Mouse (Mus musculus) intestine, postnatal 0 days (tissue): ENCODE data around the gene Dnpep. TPM values are rescaled to one million over a fixed set of nuclear protein-coding genes. Genes with fewer than 3 reads are reported as not detected.

Experiments
- ATAC-seq: fragments of 200-750 bp; cut with Nextera tagmentation; 2 replicates; pipeline ENCODE4 v1.8.0; 2017; ENCODE audit warnings: mild to moderate bottlenecking, moderate TSS enrichment, moderate library complexity
- H3K27ac ChIP-seq: fragments of 300-500 bp; sonication (generic); 2 replicates; pipeline ENCODE4 v1.5.1; 2014; ENCODE audit warnings: mild to moderate bottlenecking, low read depth, low read length, moderate library complexity
- H3K27me3 ChIP-seq: fragments of 300-500 bp; sonication (generic); replicated peaks from 2 replicates; pipeline ENCODE4 v1.6.1; 2014; ENCODE audit warnings: low read length, mixed read lengths; ENCODE audit not compliant: control insufficient read depth, insufficient read depth
- H3K36me3 ChIP-seq: fragments of 300-500 bp; sonication (generic); 2 replicates; pipeline ENCODE4 v1.6.1; 2014; ENCODE audit warnings: mild to moderate bottlenecking, moderate library complexity; ENCODE audit not compliant: control insufficient read depth, insufficient read depth
- H3K4me1 ChIP-seq: fragments of 300-500 bp; sonication (generic); replicated peaks from 2 replicates; pipeline ENCODE4 v1.6.1; 2014; ENCODE audit warnings: antibody characterized with exemption, low read length, mixed read lengths; ENCODE audit not compliant: control insufficient read depth, insufficient read depth
- H3K4me2 ChIP-seq: fragments of 300-500 bp; sonication (generic); replicated peaks from 2 replicates; pipeline ENCODE4 v1.6.1; 2014; ENCODE audit warnings: low read depth, mild to moderate bottlenecking, moderate library complexity
- H3K4me3 ChIP-seq: fragments of 300-500 bp; sonication (generic); 2 replicates; pipeline ENCODE4 v1.5.1; 2014; ENCODE audit warnings: low read depth, low read length
- H3K9ac ChIP-seq: fragments of 300-500 bp; sonication (generic); 2 replicates; pipeline ENCODE4 v1.6.1; 2014; ENCODE audit warnings: mild to moderate bottlenecking, low read depth, low read length
- H3K9me3 ChIP-seq: fragments of 300-500 bp; sonication (generic); 2 replicates; pipeline ENCODE4 v1.6.1; 2016; ENCODE audit warnings: mixed run types; ENCODE audit not compliant: control insufficient read depth
- CTCF ChIP-seq: sonication (generic); IDR thresholded peaks from 2 replicates; pipeline ENCODE4 v1.5.1; 2016; ENCODE audit warnings: low read depth, mild to moderate bottlenecking, control low read depth, antibody characterized with exemption, moderate library complexity
- WGBS: fragments of 180-500 bp; shearing (Covaris S2); extraction: QIAGEN DNeasy Blood & Tissue Kit; methylation state at CpG from one replicate; pipeline ENCODE4 v1.1.7; 2014; 5-methylcytosine and 5-hydroxymethylcytosine counted together
- polyA plus RNA-seq: library from polyadenylated mRNA; unstranded; fragments of >200 nt; fragmentation: Nextera tagmentation; extraction: Ambion mirVana; gene quantifications from 2 replicates; pipeline ENCODE4 v1.2.1, GENCODE M21; 2015

Gene Dnpep
- polyA plus RNA-seq = 125 and 130 TPM in 2 replicates

- H3K4me2 ChIP-seq = peak within 1 kb of the TSS; percentile 85
- no peaks in the 10 kb centered on the region for H3K4me1 ChIP-seq
- peak within 1 kb of the TSS; percentile 64 for H3K9ac ChIP-seq
- H3K4me3 ChIP-seq = peak within 1 kb of the TSS; percentile 67
- peak; percentile 90 for TF ChIP-seq CTCF
- no peaks in the 10 kb centered on the region for H3K27me3 ChIP-seq
- H3K27ac ChIP-seq = peak within 1 kb of the TSS; percentile 94
- no peaks in the 10 kb centered on the region for H3K9me3 ChIP-seq
- H3K36me3 ChIP-seq = peaks cover 31% of the 10 kb centered on the region
- under 1% methylated on average over 90 of the region's 92 CpGs for WGBS
- peak; percentile 96 for ATAC-seq
Measured at GRCm38 (mm10) chr1:75317241-75318201, at the start of gene Dnpep. Gene Dnpep, minus strand, starts transcription at chr1:75317990.

DNA sequence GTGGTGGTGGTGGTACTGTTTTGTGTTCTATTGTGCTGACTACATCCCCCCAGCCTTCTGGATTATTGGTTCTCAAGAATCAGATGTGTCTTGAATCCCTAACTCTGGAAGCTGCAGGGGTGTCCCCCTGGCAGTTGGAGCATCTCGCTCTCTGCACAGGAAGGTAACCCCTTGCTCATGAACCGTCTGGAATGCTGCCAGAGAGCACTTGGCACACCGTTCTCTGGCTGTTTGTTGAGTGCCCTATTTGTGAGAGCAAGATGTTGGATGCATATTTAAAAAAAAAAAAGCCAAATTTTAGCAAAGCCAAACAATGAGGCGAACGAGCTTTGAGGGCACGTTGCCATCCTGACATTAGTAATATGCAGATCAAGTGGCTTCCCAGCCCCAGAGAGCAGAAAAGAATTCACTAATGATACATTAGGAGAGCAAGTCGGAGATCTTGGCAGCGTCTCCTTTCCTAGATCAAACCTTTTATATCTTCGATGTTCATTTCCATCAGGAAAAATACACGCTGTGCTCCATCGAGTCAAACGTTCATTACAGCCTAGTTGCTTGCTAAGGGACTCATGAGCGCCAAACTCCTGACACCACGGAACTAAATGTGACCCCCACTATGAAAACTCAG, 47.8 kb upstream of the Dnpep start:
- no peak overlapping the region for H3K27ac ChIP-seq
- ATAC-seq = no peak
- no peak overlapping the region for H3K4me3 ChIP-seq
- H3K4me2 ChIP-seq = no peak overlapping the region
- no peak overlapping the region for H3K9ac ChIP-seq
- no peaks in the 10 kb centered on the region for H3K4me1 ChIP-seq
- no peaks in the 10 kb centered on the region for H3K9me3 ChIP-seq
- 77% methylated on average over 14 of the region's 14 CpGs for WGBS
- TF ChIP-seq CTCF = no peak
- H3K36me3 ChIP-seq = no peaks in the 10 kb centered on the region
- H3K27me3 ChIP-seq = peaks cover 8% of the 10 kb centered on the region; the same call in 1 of the 2 replicates

GRCm38 (mm10) chr1:75363868-75364267, 46.1 kb upstream of the Dnpep start:
- Histone ChIP-seq H3K36me3 (no peaks in the 10 kb centered on the region), H3K9ac (no peak overlapping the region), H3K27ac (no peak overlapping the region), H3K4me2 (no peak overlapping the region), H3K27me3 (peaks cover 21% of the 10 kb centered on the region), H3K9me3 (no peaks in the 10 kb centered on the region), H3K4me1 (no peaks in the 10 kb centered on the region), H3K4me3 (no peak overlapping the region)
- no peak for ATAC-seq
- no peak for TF ChIP-seq CTCF
- 79% methylated on average over 3 of the region's 3 CpGs for WGBS

DNA sequence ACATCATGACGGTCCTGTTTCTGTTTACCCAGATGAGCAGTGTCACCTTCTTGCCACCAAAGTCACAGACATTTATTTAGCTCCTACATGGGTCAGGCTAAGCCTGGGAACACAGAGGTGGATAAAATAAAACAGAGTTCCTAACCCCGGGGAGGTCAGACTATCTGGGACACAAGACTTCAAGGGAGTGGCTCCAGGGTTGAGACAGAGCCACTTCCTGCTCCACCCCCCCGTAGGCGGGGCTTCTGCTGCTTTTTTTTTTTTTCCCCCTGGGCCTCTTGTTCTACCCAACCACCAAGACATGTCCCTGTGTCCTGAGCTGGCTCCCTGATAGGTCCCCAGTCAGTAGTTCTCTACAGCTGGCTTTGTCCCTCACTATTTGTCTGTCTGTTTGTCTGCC, 44.0 kb upstream of the Dnpep start:
- H3K9me3 ChIP-seq = no peaks in the 10 kb centered on the region
- peaks cover 21% of the 10 kb centered on the region for H3K27me3 ChIP-seq
- no peak for TF ChIP-seq CTCF
- peak; percentile 65 for ATAC-seq
- no peak overlapping the region for H3K4me3 ChIP-seq
- WGBS = 23% methylated on average over 4 of the region's 4 CpGs
- H3K9ac ChIP-seq = no peak overlapping the region
- H3K4me1 ChIP-seq = no peaks in the 10 kb centered on the region
- H3K27ac ChIP-seq = no peak overlapping the region
- peak overlapping the region; percentile 72 for H3K4me2 ChIP-seq
- no peaks in the 10 kb centered on the region for H3K36me3 ChIP-seq

GRCm38 (mm10) chr1:75361123-75361522, 43.3 kb upstream of the Dnpep start:
- peak overlapping the region; percentile 58; the same call in 1 of the 2 replicates for H3K9ac ChIP-seq
- 61% methylated on average over 4 of the region's 4 CpGs for WGBS

More at GRCm38 (mm10) chr1:75361123-75361522, 43.3 kb upstream of the Dnpep start:
- Histone ChIP-seq H3K4me2 (peak overlapping the region; percentile 72), H3K27me3 (peaks cover 21% of the 10 kb centered on the region), H3K27ac (no peak overlapping the region), H3K4me1 (no peaks in the 10 kb centered on the region), H3K36me3 (no peaks in the 10 kb centered on the region), H3K9me3 (no peaks in the 10 kb centered on the region), H3K4me3 (peak overlapping the region; percentile 45)
- ATAC-seq = no peak
- no peak for TF ChIP-seq CTCF
